Mouse (Mus musculus) forebrain, postnatal 0 days (tissue): ENCODE data around the gene Samm50. TPM values are rescaled to one million over a fixed set of nuclear protein-coding genes. Genes with fewer than 3 reads are reported as not detected.

Experiments
- ATAC-seq: fragments of 200-750 bp; cut with Nextera tagmentation; 2 replicates; pipeline ENCODE4 v1.8.0; 2017; ENCODE audit warnings: mild to moderate bottlenecking, moderate library complexity
- DNase-seq: peaks from one replicate; pipeline ENCODE4 v3.0.0-alpha.2; 2015
- H3K27ac ChIP-seq: fragments of 300-500 bp; sonication (generic); 2 replicates; pipeline ENCODE4 v1.5.1; 2014; ENCODE audit warnings: low read depth, mild to moderate bottlenecking, antibody characterized with exemption, low read length, moderate library complexity, mixed read lengths
- H3K27me3 ChIP-seq: fragments of 300-500 bp; sonication (generic); 2 replicates; pipeline ENCODE4 v1.6.1; 2014; ENCODE audit warnings: mild to moderate bottlenecking, low read length, mixed read lengths; ENCODE audit not compliant: insufficient read depth
- H3K36me3 ChIP-seq: fragments of 300-500 bp; sonication (generic); 2 replicates; pipeline ENCODE4 v1.6.1; 2014; ENCODE audit warnings: mild to moderate bottlenecking, moderate library complexity; ENCODE audit not compliant: insufficient read depth
- H3K4me1 ChIP-seq: fragments of 300-500 bp; sonication (generic); 2 replicates; pipeline ENCODE4 v1.6.1; 2014; ENCODE audit warnings: antibody characterized with exemption; ENCODE audit not compliant: insufficient read depth
- H3K4me2 ChIP-seq: fragments of 300-500 bp; sonication (generic); 2 replicates; pipeline ENCODE4 v1.6.1; 2014; ENCODE audit warnings: low read depth, mild to moderate bottlenecking, moderate library complexity
- H3K4me3 ChIP-seq: fragments of 300-500 bp; sonication (generic); 2 replicates; pipeline ENCODE4 v1.5.1; 2014; ENCODE audit warnings: low read depth, low read length, mixed read lengths
- H3K9ac ChIP-seq: fragments of 300-500 bp; sonication (generic); 2 replicates; pipeline ENCODE4 v1.6.1; 2014; ENCODE audit warnings: mild to moderate bottlenecking
- H3K9me3 ChIP-seq: fragments of 300-500 bp; sonication (generic); 2 replicates; pipeline ENCODE4 v1.6.1; 2016; ENCODE audit warnings: low read length
- CTCF ChIP-seq: sonication (generic); IDR thresholded peaks from 2 replicates; pipeline ENCODE4 v1.5.1; 2016; ENCODE audit warnings: antibody characterized with exemption, control low read depth, low read depth
- WGBS: fragments of 180-500 bp; shearing (Covaris S2); extraction: QIAGEN DNeasy Blood & Tissue Kit; methylation state at CpG from one replicate; pipeline ENCODE4 v1.1.7; 2014; 5-methylcytosine and 5-hydroxymethylcytosine counted together
- microRNA-seq, 2 experiments: library from miRNA; unstranded; fragments of <30 nt; microRNA quantifications; one replicate each; pipeline ENCODE4; 2016
- polyA plus RNA-seq: library from polyadenylated mRNA; unstranded; fragments of >200 nt; fragmentation: Nextera tagmentation; extraction: Ambion mirVana; gene quantifications from 2 replicates; pipeline ENCODE4 v1.2.1, GENCODE M21; 2015
- total RNA-seq: library from RNA; depleted of rRNA; stranded (reverse); fragments of >200 nt; gene quantifications from 2 replicates; pipeline ENCODE4 v1.2.3, GENCODE M21; 2014; rRNA removed

The Samm50 gene
- total and polyA plus RNA-seq, 2 experiments from 2014 or later, result 36.6 to 88.3 TPM

- no peak for TF ChIP-seq CTCF
- no peak overlapping the region for H3K4me2 ChIP-seq
- H3K4me1 ChIP-seq, result peaks cover 9% of the 10 kb centered on the region; the same call in 1 of the 2 replicates
- DNase-seq (no peak), ATAC-seq (no peak)
- H3K9ac ChIP-seq, result no peak overlapping the region
- H3K27me3 ChIP-seq, result no peaks in the 10 kb centered on the region; the same call in 1 of the 2 replicates
- H3K4me3 ChIP-seq, result no peak overlapping the region
- no peaks in the 10 kb centered on the region for H3K9me3 ChIP-seq
- H3K27ac ChIP-seq, result no peak overlapping the region
- 60% methylated on average over 9 of the region's 9 CpGs for WGBS
- no peaks in the 10 kb centered on the region for H3K36me3 ChIP-seq
Measured at GRCm38 (mm10) chr15:84258602-84259355, 66.7 kb downstream of the Samm50 start.

GRCm38 (mm10) chr15:84260123-84260822 is 68.2 kb downstream of the Samm50 start:
- Histone ChIP-seq H3K9ac (0 out of 2 replicates have a peak overlapping the region, but pooled peaks have one; percentile 29), H3K9me3 (no peaks in the 10 kb centered on the region), H3K36me3 (no peaks in the 10 kb centered on the region), H3K27me3 (no peaks in the 10 kb centered on the region; the same call in 1 of the 2 replicates), H3K4me2 (peak overlapping the region; percentile 50), H3K4me3 (peak overlapping the region; percentile 24), H3K27ac (peak overlapping the region; percentile 35; the same call in 1 of the 2 replicates), H3K4me1 (peaks cover 9% of the 10 kb centered on the region; the same call in 1 of the 2 replicates)
- WGBS, result 16% methylated on average over 22 of the region's 22 CpGs
- TF ChIP-seq CTCF, result peak; percentile 96
- DNase-seq (peak; percentile 94), ATAC-seq (peak; percentile 81)

- no peaks in the 10 kb centered on the region for H3K9me3 ChIP-seq
- no peak overlapping the region for H3K9ac ChIP-seq
- H3K27me3 ChIP-seq, result no peaks in the 10 kb centered on the region; the same call in 1 of the 2 replicates
- H3K4me1 ChIP-seq, result no peaks in the 10 kb centered on the region
- DNase-seq (no peak), ATAC-seq (no peak)
- H3K4me3 ChIP-seq, result no peak overlapping the region
- H3K36me3 ChIP-seq, result no peaks in the 10 kb centered on the region
- no peak for TF ChIP-seq CTCF
- H3K27ac ChIP-seq, result no peak overlapping the region
- no peak overlapping the region for H3K4me2 ChIP-seq
- WGBS, result 69% methylated on average over 6 of the region's 6 CpGs
Measured at GRCm38 (mm10) chr15:84262630-84263029, 70.6 kb downstream of the Samm50 start.

GRCm38 (mm10) chr15:84263573-84263972 is 71.5 kb downstream of the Samm50 start:
- ATAC-seq (no peak), DNase-seq (no peak)
- H3K9me3 ChIP-seq, result no peaks in the 10 kb centered on the region
- WGBS, result 41% methylated on average over 2 of the region's 2 CpGs
- TF ChIP-seq CTCF, result no peak
- H3K27ac ChIP-seq, result no peak overlapping the region
- H3K4me3 ChIP-seq, result no peak overlapping the region
- H3K27me3 ChIP-seq, result no peaks in the 10 kb centered on the region; the same call in 1 of the 2 replicates
- H3K36me3 ChIP-seq, result no peaks in the 10 kb centered on the region
- H3K9ac ChIP-seq, result no peak overlapping the region
- H3K4me2 ChIP-seq, result no peak overlapping the region
- H3K4me1 ChIP-seq, result no peaks in the 10 kb centered on the region

- Histone ChIP-seq H3K9me3 (no peaks in the 10 kb centered on the region), H3K27ac (peak overlapping the region; percentile 35), H3K4me1 (no peaks in the 10 kb centered on the region), H3K4me2 (no peak overlapping the region), H3K27me3 (no peaks in the 10 kb centered on the region), H3K4me3 (no peak overlapping the region), H3K36me3 (no peaks in the 10 kb centered on the region), H3K9ac (no peak overlapping the region)
- TF ChIP-seq CTCF, result no peak
- 72% methylated on average over 11 of the region's 11 CpGs for WGBS
- ATAC-seq, result no peak
- no peak for DNase-seq
Measured at GRCm38 (mm10) chr15:84265141-84265540, 73.1 kb downstream of the Samm50 start.

GRCm38 (mm10) chr15:84266290-84266689 is 74.2 kb downstream of the Samm50 start:
- no peaks in the 10 kb centered on the region for H3K9me3 ChIP-seq
- H3K4me2 ChIP-seq, result no peak overlapping the region
- ATAC-seq (no peak), DNase-seq (no peak)
- no peaks in the 10 kb centered on the region for H3K4me1 ChIP-seq
- no peak overlapping the region for H3K9ac ChIP-seq
- WGBS, result 55% methylated on average over 4 of the region's 4 CpGs
- H3K27ac ChIP-seq, result peak overlapping the region; percentile 9; the same call in 1 of the 2 replicates
- no peaks in the 10 kb centered on the region for H3K36me3 ChIP-seq
- no peaks in the 10 kb centered on the region for H3K27me3 ChIP-seq
- no peak for TF ChIP-seq CTCF
- no peak overlapping the region for H3K4me3 ChIP-seq

Small RNA genes lying within 50 kb of the gene (microRNA-seq; reads per million reads assigned to microRNA genes)
- 0.24 to 0.39 reads per million in 2 experiments for gene Mir6392

Other genes starting within 250 kb of the Samm50 start
- 6.0 and 9.2 TPM in 2 replicates for gene Efcab6, start 126.9 kb upstream of the Samm50 start, total RNA-seq
- gene Efcab6, start 126.9 kb upstream of the Samm50 start, polyA plus RNA-seq, result 3.2 and 4.4 TPM in 2 replicates
- gene Sult4a1, start 86.5 kb upstream of the Samm50 start, total RNA-seq, result 157 and 179 TPM in 2 replicates
- gene Sult4a1, start 86.5 kb upstream of the Samm50 start, polyA plus RNA-seq, result 132 and 140 TPM in 2 replicates
- gene Pnpla5, start 69.1 kb upstream of the Samm50 start, total RNA-seq, result not detected in 2 replicates
- gene Pnpla5, start 69.1 kb upstream of the Samm50 start, polyA plus RNA-seq, result not detected in 2 replicates
- gene Pnpla3, start 24.4 kb upstream of the Samm50 start, total RNA-seq, result 5.2 and 5.6 TPM in 2 replicates
- gene Pnpla3, start 24.4 kb upstream of the Samm50 start, polyA plus RNA-seq, result 2.4 and 3.0 TPM in 2 replicates
- 3.8 and 9.4 TPM in 2 replicates for gene Parvb, start 39.8 kb downstream of the Samm50 start, total RNA-seq
- 2.7 and 4.3 TPM in 2 replicates for gene Parvb, start 39.8 kb downstream of the Samm50 start, polyA plus RNA-seq
- gene Parvg, start 131.8 kb downstream of the Samm50 start, total RNA-seq, result 1.6 and 2.1 TPM in 2 replicates
- gene Parvg, start 131.8 kb downstream of the Samm50 start, polyA plus RNA-seq, result 1.6 and 1.7 TPM in 2 replicates